Mouse (Mus musculus) right cerebral cortex, adult 2 months (tissue): ENCODE measurements at regions not wholly inside any gene's neighbourhood (a gene's known extent, or its start where the extent isn't known, plus 50 kb on each side); places are given as distances from the start of the nearest gene placed in this dataset.

Experiments used
- DNase-seq, 2 experiments: peaks; one replicate each; pipeline ENCODE4 v3.0.0; 2021 to 2022; ENCODE audit warnings: low spot score in 2 of 2

- no peak for DNase-seq
These were observed 133.3 kb upstream of the Cdh10 start for GRCm38 (mm10) chr15:18685439-18685838.

- DNase-seq: no peak
These were observed 122.0 kb upstream of the Cdh10 start for GRCm38 (mm10) chr15:18696680-18697284.

- DNase-seq: peak in 1 of 2 experiments; percentile 21
These were observed 74.5 kb upstream of the Cdh10 start for GRCm38 (mm10) chr15:18744266-18744665.

- peak; percentile 22 to 28 for DNase-seq
These were observed 70.0 kb upstream of the Cdh10 start for GRCm38 (mm10) chr15:18748574-18749246.
